Mouse (Mus musculus) adrenal gland, postnatal 25 days (tissue): ENCODE measurements around the gene Pik3ap1. TPM values are rescaled to one million over a fixed set of nuclear protein-coding genes. Genes with fewer than 3 reads are reported as not detected.

Source experiments
- total RNA-seq: library from RNA; stranded (reverse); gene quantifications from 2 replicates; pipeline ENCODE4 v1.2.3, GENCODE M21; 2021

Pik3ap1 gene
- total RNA-seq, 1 experiment from 2014 or later: 9.0 TPM

Other genes starting within 250 kb of the Pik3ap1 start
- gene Tll2, start 178.3 kb downstream of the Pik3ap1 start, total RNA-seq: 0.15 TPM in 1 of 2 replicates, not detected in the other
- 169 and 186 TPM in 2 replicates for gene Tm9sf3, start 121.1 kb downstream of the Pik3ap1 start, total RNA-seq
- gene Lcor, start 97.5 kb upstream of the Pik3ap1 start, total RNA-seq: 19.0 and 19.1 TPM in 2 replicates
- gene Gm340, start 197.3 kb upstream of the Pik3ap1 start, total RNA-seq: 14.9 and 17.7 TPM in 2 replicates